Mouse (Mus musculus) embryonic facial prominence, embryonic 11.5 days (tissue): Measurements from ENCODE around the gene Qrfpr. TPM values are rescaled to one million over a fixed set of nuclear protein-coding genes. Genes with fewer than 3 reads are reported as not detected.
A peak's percentile ranks its signal among the peaks of the same experiment; 100 is the strongest.

ENCODE experiments used
- ATAC-seq: fragments of 200-750 bp; cut with Nextera tagmentation; replicated peaks from 2 replicates; pipeline ENCODE4 v1.8.0; 2017; ENCODE audit warnings: low read depth; ENCODE audit not compliant: insufficient number of reproducible peaks, low FRiP score, low TSS enrichment
- DNase-seq: peaks from one replicate; pipeline ENCODE4 v3.0.0-alpha.2; 2015; ENCODE audit warnings: low spot score
- H3K27ac ChIP-seq: fragments of 300-500 bp; sonication (generic); replicated peaks from 2 replicates; pipeline ENCODE4 v1.5.1; 2014; ENCODE audit warnings: mild to moderate bottlenecking, low read depth, low read length, control low read depth
- H3K27me3 ChIP-seq: fragments of 300-500 bp; sonication (generic); 2 replicates; pipeline ENCODE4 v1.6.1; 2014; ENCODE audit warnings: mild to moderate bottlenecking, low read length, moderate library complexity, mixed read lengths; ENCODE audit not compliant: control insufficient read depth, insufficient read depth
- H3K36me3 ChIP-seq: fragments of 300-500 bp; sonication (generic); replicated peaks from 2 replicates; pipeline ENCODE4 v1.6.1; 2014; ENCODE audit warnings: low read depth, mild to moderate bottlenecking, low read length, moderate library complexity, mixed read lengths; ENCODE audit not compliant: control insufficient read depth, insufficient read depth
- H3K4me1 ChIP-seq: fragments of 300-500 bp; sonication (generic); 2 replicates; pipeline ENCODE4 v1.6.1; 2014; ENCODE audit warnings: low read length, mixed read lengths; ENCODE audit not compliant: control insufficient read depth, insufficient read depth
- H3K4me2 ChIP-seq: fragments of 300-500 bp; sonication (generic); 2 replicates; pipeline ENCODE4 v1.6.1; 2014; ENCODE audit warnings: low read depth, mild to moderate bottlenecking, control low read depth, low read length, moderate library complexity
- H3K4me3 ChIP-seq: fragments of 300-500 bp; sonication (generic); 2 replicates; pipeline ENCODE4 v1.5.1; 2014; ENCODE audit warnings: low read depth, low read length, control low read depth
- H3K9ac ChIP-seq: fragments of 300-500 bp; sonication (generic); replicated peaks from 2 replicates; pipeline ENCODE4 v1.6.1; 2014; ENCODE audit warnings: mild to moderate bottlenecking, control low read depth, low read length
- H3K9me3 ChIP-seq: fragments of 300-500 bp; sonication (generic); replicated peaks from 2 replicates; pipeline ENCODE4 v1.6.1; 2016; ENCODE audit warnings: mild to moderate bottlenecking, low read length, inconsistent platforms, mixed read lengths; ENCODE audit not compliant: control insufficient read depth
- WGBS: fragments of 180-500 bp; shearing (Covaris S2); extraction: QIAGEN DNeasy Blood & Tissue Kit; methylation state at CpG from one replicate; pipeline ENCODE4 v1.1.7; 2014; 5-methylcytosine and 5-hydroxymethylcytosine counted together
- polyA plus RNA-seq: library from polyadenylated mRNA; unstranded; fragments of >200 nt; fragmentation: Nextera tagmentation; extraction: Ambion mirVana; gene quantifications from 2 replicates; pipeline ENCODE4 v1.2.1, GENCODE M21; 2014

Qrfpr gene
- polyA plus RNA-seq, 1 experiment from 2014 or later: not detected

- H3K9ac ChIP-seq: no peak overlapping the region
- 84% methylated on average over 1 of the region's 1 CpGs for WGBS
- no peak for ATAC-seq
- DNase-seq: no peak
- H3K27ac ChIP-seq: no peak overlapping the region
- H3K4me2 ChIP-seq: no peak overlapping the region
- no peaks in the 10 kb centered on the region for H3K4me1 ChIP-seq
- no peaks in the 10 kb centered on the region for H3K27me3 ChIP-seq
- H3K9me3 ChIP-seq: no peaks in the 10 kb centered on the region
- H3K36me3 ChIP-seq: no peaks in the 10 kb centered on the region
- H3K4me3 ChIP-seq: no peak overlapping the region
These were observed 83.9 kb downstream of the Qrfpr start for GRCm38 (mm10) chr3:36138171-36138660.

- Histone ChIP-seq H3K4me2 (no peak overlapping the region), H3K27me3 (no peaks in the 10 kb centered on the region), H3K36me3 (no peaks in the 10 kb centered on the region), H3K9me3 (no peaks in the 10 kb centered on the region), H3K27ac (no peak overlapping the region), H3K9ac (no peak overlapping the region), H3K4me1 (no peaks in the 10 kb centered on the region), H3K4me3 (no peak overlapping the region)
- peak; percentile 73 for DNase-seq
- ATAC-seq: no peak
- 49% methylated on average over 2 of the region's 2 CpGs for WGBS
These were observed 84.6 kb downstream of the Qrfpr start for GRCm38 (mm10) chr3:36137560-36137959.

GRCm38 (mm10) chr3:36136152-36136551, 86.0 kb downstream of the Qrfpr start:
- ATAC-seq (no peak), DNase-seq (no peak)
- H3K4me2 ChIP-seq: no peak overlapping the region
- no peak overlapping the region for H3K27ac ChIP-seq
- H3K36me3 ChIP-seq: no peaks in the 10 kb centered on the region
- H3K27me3 ChIP-seq: no peaks in the 10 kb centered on the region
- H3K9ac ChIP-seq: no peak overlapping the region
- no peaks in the 10 kb centered on the region for H3K9me3 ChIP-seq
- H3K4me1 ChIP-seq: no peaks in the 10 kb centered on the region
- H3K4me3 ChIP-seq: no peak overlapping the region

Other genes starting within 250 kb of the Qrfpr start
- 39.1 and 42.6 TPM in 2 replicates for gene Mccc1, start 221.6 kb downstream of the Qrfpr start, polyA plus RNA-seq
- gene Ccdc144b, start 168.8 kb downstream of the Qrfpr start, polyA plus RNA-seq: 0.03 TPM in 1 of 2 replicates, not detected in the other
- 99.7 and 103 TPM in 2 replicates for gene Acad9, start 156.3 kb downstream of the Qrfpr start, polyA plus RNA-seq
- 10.1 and 10.2 TPM in 2 replicates for gene D3Ertd254e, start 71.3 kb downstream of the Qrfpr start, polyA plus RNA-seq